Mouse (Mus musculus): ENCODE measurements around the gene Fam78b.

DNA sequence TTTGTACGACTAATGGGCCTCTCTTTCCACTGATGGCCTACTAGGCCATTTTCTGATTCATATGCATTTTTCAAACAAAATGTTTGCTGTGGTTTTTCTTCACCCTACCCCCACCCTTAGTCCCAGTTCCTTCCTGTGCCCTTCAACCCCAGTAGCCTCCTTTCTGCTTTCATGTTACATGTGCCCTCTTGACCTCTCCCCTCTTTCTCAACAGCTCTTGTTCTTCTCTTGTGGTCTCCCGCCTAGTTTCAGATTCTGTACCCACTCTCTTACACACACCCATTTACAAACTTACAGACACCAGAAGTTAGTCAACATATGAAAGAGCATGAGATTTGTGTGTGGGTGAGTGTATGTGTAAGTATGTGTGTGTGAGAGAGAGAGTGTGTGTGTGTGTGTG, 3.4 kb downstream of the Fam78b start:
- no peak for TF ChIP-seq POLR2A (IDR thresholded peaks at IDR 0.05; ENCODE audit: control insufficient read depth, low read depth, low read length)
- TF ChIP-seq CTCF (IDR thresholded peaks at IDR 0.05; ENCODE audit: control insufficient read depth, insufficient read depth, insufficient replicate concordance, low read depth, low read length), result no peak

Data from testis, adult 2 months (tissue).